Mouse (Mus musculus) monocyte, adult 5-6 weeks (primary cell): ENCODE data around the gene Rgs12. TPM values are rescaled to one million over a fixed set of nuclear protein-coding genes. Genes with fewer than 3 reads are reported as not detected.

Experiments
- ATAC-seq: fragments of 153-309, 156-312 bp; replicated peaks from 2 replicates; pipeline ENCODE4 v1.8.0; 2017; ENCODE audit warnings: mild to moderate bottlenecking; ENCODE audit not compliant: low TSS enrichment, insufficient number of reproducible peaks, severe bottlenecking, poor library complexity, low FRiP score
- total RNA-seq: library from RNA; stranded (forward); fragments of 200-1000, 200-491, 200-594 nt; gene quantifications from 3 replicates; pipeline ENCODE4 v1.2.3, GENCODE M21; 2017

The Rgs12 gene
- total RNA-seq, 1 experiment from 2014 or later: 1.5 TPM

DNA sequence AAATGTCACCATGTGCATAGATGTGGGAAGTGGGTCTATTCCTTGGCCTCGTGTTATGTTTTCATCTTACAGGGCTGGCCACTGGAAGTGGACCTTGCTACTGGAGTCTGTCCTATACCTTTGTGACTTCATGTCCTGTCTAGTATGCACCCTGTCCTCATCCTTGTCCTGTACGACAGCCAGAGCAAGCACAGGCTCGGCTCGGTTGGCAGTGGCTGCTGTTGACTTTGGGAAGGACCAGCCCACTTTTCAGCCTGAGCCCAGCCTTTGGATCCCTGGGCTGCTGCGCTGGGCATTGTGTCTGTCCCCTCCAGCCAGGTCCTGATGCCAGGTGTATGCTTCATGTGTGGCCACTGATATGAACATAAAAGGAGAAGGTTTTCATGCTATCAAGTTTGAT, 61.4 kb downstream of the Rgs12 start:
- no peak for ATAC-seq

GRCm38 (mm10) chr5:35011156-35011923, 62.1 kb downstream of the Rgs12 start:
- ATAC-seq: no peak

DNA sequence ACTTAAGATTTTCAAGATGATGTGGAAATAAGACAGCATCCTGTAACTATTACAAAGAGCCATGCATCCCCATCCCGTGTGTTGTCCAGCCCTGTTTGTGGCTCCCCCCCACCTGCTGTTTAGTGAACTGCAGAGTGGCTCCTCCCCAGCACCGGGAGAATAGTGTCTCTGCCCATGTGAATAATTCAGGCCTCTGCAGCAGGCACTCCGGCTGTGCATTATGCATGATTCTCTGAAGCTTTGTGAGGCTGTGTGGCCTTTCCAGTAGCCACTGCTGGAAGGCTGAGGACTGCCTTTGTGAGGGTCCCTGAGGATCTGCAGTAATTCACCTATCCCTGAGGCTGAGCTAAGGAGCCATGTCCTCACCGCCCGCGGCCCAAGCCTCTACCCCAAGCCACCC, 64.8 kb downstream of the Rgs12 start:
- ATAC-seq: no peak

GRCm38 (mm10) chr5:35019673-35020300, 70.5 kb downstream of the Rgs12 start:
- ATAC-seq: no peak

DNA sequence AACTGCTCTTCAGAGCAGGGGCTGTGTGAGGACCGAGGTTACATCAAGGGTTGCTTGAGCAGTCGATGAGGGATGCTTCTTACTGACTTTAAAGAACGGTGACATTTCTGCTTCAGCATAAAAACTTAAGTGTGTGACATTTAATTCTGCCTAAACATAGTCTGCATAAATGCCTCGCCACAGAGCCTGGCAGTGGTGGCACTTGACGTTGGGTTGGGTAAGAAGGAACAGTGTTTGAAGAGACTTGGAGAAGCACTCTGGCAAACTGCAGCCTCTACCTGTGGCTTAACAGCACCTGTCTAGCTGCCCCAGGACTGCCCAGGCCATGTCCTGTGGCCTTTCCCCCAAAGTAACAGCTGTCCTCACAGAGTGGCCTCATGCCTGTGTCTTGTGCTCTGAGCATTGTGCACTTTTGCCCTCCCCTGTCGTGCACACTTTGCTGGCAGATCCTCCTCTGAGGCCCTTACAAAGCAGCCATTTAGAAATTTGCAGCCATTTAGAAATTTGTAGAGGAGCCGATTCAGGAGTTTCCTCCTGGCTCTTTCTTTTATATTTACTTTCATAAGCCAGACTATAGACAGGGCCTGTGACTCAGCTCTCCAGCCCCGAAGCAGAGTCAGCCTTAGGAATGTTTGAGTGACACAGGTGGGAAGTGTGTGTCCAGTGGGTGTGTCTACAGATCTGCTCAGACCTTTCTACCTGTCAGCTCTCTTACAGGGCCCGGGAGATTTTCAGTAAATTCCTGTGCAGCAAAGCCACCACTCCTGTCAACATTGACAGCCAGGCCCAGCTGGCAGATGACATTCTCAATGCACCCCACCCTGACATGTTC, 71.4 kb downstream of the Rgs12 start:
- ATAC-seq: no peak

DNA sequence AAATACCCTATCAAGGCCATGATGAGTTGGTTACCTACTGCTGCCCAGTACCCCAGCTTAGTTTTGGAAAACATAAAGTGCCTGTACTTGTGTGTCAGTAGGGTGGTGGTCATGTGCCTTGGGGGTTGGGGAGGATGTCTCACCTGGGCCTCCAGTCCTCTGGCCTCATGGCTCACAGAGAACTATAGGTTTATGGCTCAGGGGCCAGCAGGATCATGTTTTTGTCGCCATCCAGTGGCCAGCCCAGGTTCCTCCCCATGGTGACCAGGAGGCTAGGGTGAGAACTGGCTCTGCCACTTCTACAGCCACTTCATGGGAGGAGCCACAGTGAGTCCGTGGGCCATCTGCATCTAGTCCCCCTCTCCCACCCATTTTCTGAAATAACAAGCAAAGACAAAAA, 75.7 kb downstream of the Rgs12 start:
- ATAC-seq: no peak

DNA sequence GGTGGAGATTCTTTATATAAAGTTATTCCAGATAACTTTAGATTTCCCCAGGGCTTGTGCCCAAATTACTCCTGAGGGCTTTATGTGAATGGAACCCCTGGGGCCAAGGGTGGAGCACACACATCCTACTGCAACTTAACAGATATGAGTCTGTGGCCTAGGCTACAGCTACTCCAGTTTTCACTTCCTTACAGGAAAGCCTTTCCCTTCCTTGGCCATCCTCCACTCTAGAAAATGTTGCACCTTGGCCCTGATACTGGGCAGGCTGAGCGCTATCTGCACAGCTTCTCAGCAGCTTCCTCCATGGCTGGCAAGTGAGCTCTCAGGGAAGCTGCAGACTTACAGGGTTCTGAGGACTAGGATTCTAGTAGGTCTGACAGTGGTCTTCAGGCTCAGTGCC, 80.1 kb downstream of the Rgs12 start:
- ATAC-seq: no peak

DNA sequence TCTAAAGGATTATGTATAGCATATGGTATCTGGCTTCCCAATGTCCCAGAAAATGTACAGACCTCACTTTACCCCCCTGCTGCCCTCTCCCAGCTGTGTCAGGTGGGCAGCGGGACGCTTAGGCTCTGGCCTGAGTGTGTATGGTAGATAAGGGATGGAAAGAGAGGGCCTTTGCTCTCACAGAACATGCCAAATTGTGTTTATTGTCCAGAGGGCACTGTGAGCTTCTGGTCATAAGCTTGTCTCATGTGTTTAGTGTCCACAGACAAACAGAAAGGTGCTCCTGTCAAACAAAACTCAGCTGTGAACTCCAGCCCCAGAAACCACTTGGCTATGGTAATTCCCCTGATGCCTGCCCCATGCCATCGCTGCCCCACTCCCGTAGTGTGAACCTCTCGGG, 80.5 kb downstream of the Rgs12 start:
- no peak for ATAC-seq

- no peak for ATAC-seq
These were observed 83.8 kb downstream of the Rgs12 start for GRCm38 (mm10) chr5:35033068-35033467.

DNA sequence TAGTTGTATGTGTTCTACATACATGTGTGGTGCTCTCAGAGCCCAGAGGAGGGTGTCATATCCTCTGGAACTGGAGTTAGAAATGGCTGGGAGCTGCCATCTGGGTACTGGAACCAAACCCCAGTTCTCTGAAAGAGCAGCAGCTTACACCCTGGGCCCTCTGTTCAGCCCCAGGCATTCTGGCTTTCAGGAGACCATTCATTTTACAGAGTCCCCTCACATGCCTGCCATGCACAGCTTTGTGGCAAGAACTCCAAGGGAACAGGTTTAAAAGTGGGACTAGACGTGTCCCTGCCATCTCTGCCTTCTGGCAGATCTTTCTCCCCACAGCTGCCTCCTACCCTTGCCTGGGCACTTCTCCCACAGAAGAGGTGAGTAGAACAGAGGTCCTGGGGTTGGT, 84.4 kb downstream of the Rgs12 start:
- no peak for ATAC-seq

DNA sequence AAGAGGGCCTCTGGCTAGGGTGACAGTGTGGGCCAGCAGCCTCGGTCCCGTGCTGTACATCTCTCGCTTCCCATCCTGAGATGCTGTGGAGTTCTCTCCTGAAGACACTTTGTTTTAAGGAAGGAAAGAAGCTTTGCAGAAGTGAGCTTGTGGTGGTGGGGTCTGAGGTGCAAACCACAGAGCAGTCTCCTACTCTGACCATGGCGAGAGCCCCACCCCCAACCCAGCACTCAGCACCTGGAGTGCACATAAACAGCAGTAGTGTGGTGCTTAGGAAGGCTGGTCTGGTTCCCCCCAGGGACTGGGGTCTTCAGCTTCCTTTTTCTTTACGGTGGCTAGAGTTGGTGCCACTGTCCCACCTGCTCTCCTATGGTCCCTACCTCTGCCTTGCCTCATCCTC, 85.9 kb downstream of the Rgs12 start:
- ATAC-seq: no peak

GRCm38 (mm10) chr5:35035795-35036194, 86.5 kb downstream of the Rgs12 start:
- ATAC-seq: no peak

DNA sequence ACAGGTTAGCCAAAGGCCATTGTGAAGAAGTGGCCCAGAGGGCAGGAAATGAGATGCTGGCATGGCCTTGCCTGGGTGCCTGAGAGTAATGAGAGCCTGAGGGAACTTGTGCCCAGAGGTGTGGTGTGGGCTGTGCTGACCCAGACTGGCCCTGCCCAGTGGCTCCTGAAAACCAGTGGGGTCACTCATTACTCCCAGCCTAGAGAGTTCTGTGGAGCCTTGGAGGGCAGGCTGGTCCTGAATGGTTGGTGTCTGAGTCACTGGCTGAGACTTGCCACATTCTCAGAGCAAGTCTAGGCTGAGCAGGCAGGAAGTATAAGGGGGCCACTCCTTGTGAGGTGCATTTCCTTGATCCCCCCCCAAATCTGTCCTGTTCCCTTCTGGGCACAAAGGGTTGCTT, 88.2 kb downstream of the Rgs12 start:
- no peak for ATAC-seq

DNA sequence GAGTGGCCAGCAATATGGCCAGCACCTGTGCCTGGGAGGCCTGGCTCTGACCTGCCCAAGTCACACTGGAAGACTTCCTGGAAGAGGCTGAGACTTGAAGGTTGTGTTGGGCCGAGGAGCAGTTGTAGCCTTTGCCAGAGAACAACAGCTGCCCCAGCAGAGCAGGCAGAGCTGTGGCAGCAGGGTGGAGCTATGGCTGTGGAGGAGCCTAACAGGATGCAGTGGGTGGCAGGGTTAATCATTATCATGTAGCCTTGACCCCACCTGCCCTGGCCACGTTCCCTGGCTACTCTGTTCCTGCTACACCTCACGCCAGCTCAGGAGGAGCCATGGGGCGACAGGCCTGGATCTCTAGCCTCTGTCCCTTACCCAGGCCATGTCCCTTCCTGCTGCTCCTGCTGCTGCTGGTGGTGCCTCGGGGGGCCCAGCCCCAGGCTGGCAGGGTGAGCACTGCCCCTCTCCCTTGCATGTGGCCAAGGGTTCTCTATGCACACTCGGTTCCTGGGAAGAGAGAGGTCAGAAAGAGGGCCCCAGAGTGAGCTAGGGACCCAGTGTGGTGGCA, 92.1 kb downstream of the Rgs12 start, which contains the start of gene Hgfac:
Hgfac (plus strand) TSS at position 242 of the 562 bp plus-strand sequence.
- no peak for ATAC-seq

DNA sequence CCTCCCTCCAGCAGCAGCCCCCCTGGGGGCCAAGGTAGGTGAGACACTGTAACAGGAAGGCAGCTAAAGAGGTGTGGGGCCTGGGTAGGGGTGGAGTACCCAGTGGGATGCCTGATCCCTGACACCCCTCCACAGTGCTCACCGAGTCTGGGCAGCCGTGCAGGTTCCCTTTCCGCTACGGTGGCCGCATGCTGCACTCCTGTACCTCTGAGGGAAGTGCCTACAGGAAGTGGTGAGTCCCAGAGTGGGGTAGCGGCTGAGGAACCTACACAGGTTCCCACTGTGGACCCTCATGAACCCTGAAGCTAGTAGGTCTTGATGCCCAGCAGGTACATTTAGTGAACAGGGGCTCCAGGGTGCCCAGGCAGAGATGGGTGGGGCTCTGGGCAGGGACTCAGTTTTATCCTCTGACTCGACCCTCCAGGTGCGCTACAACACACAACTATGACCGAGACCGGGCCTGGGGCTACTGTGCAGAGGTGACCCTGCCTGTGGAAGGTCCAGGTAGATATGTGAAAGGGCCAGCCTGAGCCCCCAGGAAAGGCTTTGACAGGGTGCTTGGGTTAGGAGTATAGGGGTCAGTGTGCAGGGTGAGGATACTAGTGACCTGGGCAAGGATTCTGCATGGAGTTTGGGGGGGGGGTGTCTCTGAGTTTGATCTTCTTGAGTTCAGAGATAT, 93.3 kb downstream of the Rgs12 start:
- ATAC-seq: no peak

- peak; percentile 48 for ATAC-seq
These were observed 93.8 kb downstream of the Rgs12 start for GRCm38 (mm10) chr5:35043110-35043451.

GRCm38 (mm10) chr5:35050541-35050940, 101.3 kb downstream of the Rgs12 start:
- no peak for ATAC-seq

DNA sequence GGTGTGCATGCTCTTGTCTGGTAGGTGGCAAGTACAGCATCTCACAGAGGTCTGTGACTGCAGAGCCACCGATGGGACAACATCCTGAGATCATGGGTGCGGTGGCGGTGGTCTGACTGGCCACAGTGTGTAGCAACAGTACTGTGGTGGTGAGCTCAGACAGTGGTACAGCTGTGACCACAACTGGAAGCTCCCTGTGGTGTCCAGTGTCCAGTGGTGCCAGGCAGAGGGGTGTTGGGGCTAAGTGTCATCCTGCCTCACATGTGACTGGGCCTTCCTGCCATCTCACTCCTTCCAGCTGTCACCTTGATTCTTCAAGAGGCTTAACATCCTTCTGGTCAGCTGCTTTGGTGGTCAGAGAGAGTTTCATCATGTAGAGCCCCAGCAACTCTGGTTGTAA, 105.4 kb downstream of the Rgs12 start:
- ATAC-seq: no peak; the same call in 1 of the 2 replicates

GRCm38 (mm10) chr5:35055076-35055475, 105.8 kb downstream of the Rgs12 start:
- ATAC-seq: no peak
